In genomic region chr11:75513336-75513735, GRCm38 (mm10) we compare ENCODE assay signal across 8 mouse cellular contexts. TPM values are rescaled to one million over a fixed set of nuclear protein-coding genes. Genes with fewer than 3 reads are reported as not detected.
A peak's percentile ranks its signal among the peaks of the same experiment; 100 is the strongest.
DNase-seq lines count a peak whose midpoint lies in the region; ATAC-seq and TF ChIP-seq lines count a peak whose summit lies in the region.

Scarf1 (plus strand) TSS chr11:75513540.

- H3K36me3 ChIP-seq in heart, adult 2 months (ENCODE audit: control insufficient read depth, insufficient read depth, low read length): peaks cover 8% of the 10 kb centered on the region
- peaks cover 15% of the 10 kb centered on the region for H3K36me3 ChIP-seq in lung, embryonic 14.5 days (ENCODE audit: insufficient read depth)

- DNase-seq in adrenal gland, adult (ENCODE audit: inconsistent age in 2 of 2, low spot score in 1 of 2): peak; percentile 60 to 77
- no peak for DNase-seq in adrenal gland, adult 18-20 months (ENCODE audit: low spot score in 2 of 2)
- peak; percentile 73 to 81 for DNase-seq in heart, adult 2 months
- DNase-seq in kidney, adult 18-20 months: peak; percentile 66
- DNase-seq in lung, embryonic 14.5 days: peak; percentile 64
- no peak for DNase-seq in embryo, embryonic 11 days
- no peak for DNase-seq in T-cell, adult 2 months (ENCODE audit: low spot score)

- H3K27me3 ChIP-seq in heart, adult 2 months (ENCODE audit: control insufficient read depth, insufficient read depth, low read length): no peaks in the 10 kb centered on the region
- no peaks in the 10 kb centered on the region for H3K27me3 ChIP-seq in lung, embryonic 14.5 days (ENCODE audit: insufficient read depth, low read length)

- no peak for ATAC-seq in lung, embryonic 14.5 days (ENCODE audit: insufficient read depth)
- ATAC-seq in monocyte, adult 5-6 weeks (replicated peaks; ENCODE audit: insufficient number of reproducible peaks, low FRiP score, low TSS enrichment, poor library complexity, severe bottlenecking): no peak

- peak; percentile 44; the same call in 1 of the 2 replicates for TF ChIP-seq EP300 in heart, adult 2 months (IDR thresholded peaks at IDR 0.05; ENCODE audit: insufficient read depth, low read depth, low read length)

- H3K4me2 ChIP-seq in lung, embryonic 14.5 days: peak within 1 kb of the TSS; percentile 48

- peak within 1 kb of the TSS; percentile 57 for H3K4me3 ChIP-seq in heart, adult 2 months
- H3K4me3 ChIP-seq in lung, embryonic 14.5 days (ENCODE audit: low read depth, low read length): peak within 1 kb of the TSS; percentile 27

- H3K79me2 ChIP-seq in heart, adult 2 months (replicated peaks; ENCODE audit: control insufficient read depth, insufficient read depth, low read length): no peaks in the 10 kb centered on the region; the same call in 1 of the 2 replicates

- H3K9ac ChIP-seq in heart, adult 2 months (ENCODE audit: low read depth, low read length): peak within 1 kb of the TSS; percentile 72
- peak within 1 kb of the TSS; percentile 2; the same call in 1 of the 2 replicates for H3K9ac ChIP-seq in lung, embryonic 14.5 days

- no peak for TF ChIP-seq CTCF in heart, adult 2 months (IDR thresholded peaks at IDR 0.05)
- TF ChIP-seq CTCF in lung, embryonic 14.5 days (IDR thresholded peaks at IDR 0.05; ENCODE audit: low read depth): no peak

- peak within 1 kb of the TSS; percentile 88 for H3K27ac ChIP-seq in heart, adult 2 months
- no peak within 1 kb of the TSS for H3K27ac ChIP-seq in lung, embryonic 14.5 days (ENCODE audit: low read depth)

- TF ChIP-seq POLR2A in heart, adult 2 months (IDR thresholded peaks at IDR 0.05; ENCODE audit: insufficient read depth, low read depth, low read length): peak; percentile 88

- WGBS in heart, adult 2 months: 44% methylated on average over 8 of the region's 8 CpGs
- WGBS in lung, embryonic 14.5 days: 53% methylated on average over 8 of the region's 8 CpGs

- peaks cover 17% of the 10 kb centered on the region for H3K4me1 ChIP-seq in heart, adult 2 months (ENCODE audit: control insufficient read depth, insufficient read depth, low read length)
- peaks cover 8% of the 10 kb centered on the region for H3K4me1 ChIP-seq in lung, embryonic 14.5 days (ENCODE audit: insufficient read depth)

- intact Hi-C loops in heart, adult 2 months (cut with DNase I): loop anchor here (2.0 to 5.0 kb wide), 2 partner anchors 17 to 111 kb away; partner anchors contain the start of gene Slc43a2

- no peaks in the 10 kb centered on the region for H3K9me3 ChIP-seq in lung, embryonic 14.5 days (ENCODE audit: low read depth, low read length)

RNA-seq across cellular contexts. Expression of gene Scarf1, which starts in this region (rescaled TPM):
- total RNA-seq in adrenal gland, adult 18-20 months (2021): 1 to 10 TPM; 7.5 TPM
- total RNA-seq in heart, adult 2 months (2021): 1 to 10 TPM; 7.6 to 8.5 TPM
- polyA plus RNA-seq in heart, adult 2 months (2012; rRNA removed): 18.1 and 21.6 TPM in 2 replicates
- polyA plus RNA-seq in lung, embryonic 14.5 days (2014; fragmentation: Nextera tagmentation; extraction: Ambion mirVana): 11.6 and 15.2 TPM in 2 replicates
- 1.6 TPM in 2 of 3 replicates, not detected in the other for total RNA-seq in monocyte, adult 5-6 weeks (2017)

Comparison
In these comparisons a context has a peak if more than half of its experiments do, and no peak if none do; other contexts are left out.
1. DNase-seq: peak in adrenal gland, adult (2 of 2), heart, adult 2 months (2 of 2), kidney, adult 18-20 months (single experiment) and lung, embryonic 14.5 days (single experiment); none in adrenal gland, adult 18-20 months (0 of 2), embryo, embryonic 11 days (single experiment) and T-cell, adult 2 months (single experiment).